Mouse (Mus musculus): Measurements from ENCODE around the gene Spcs1.

Gene Spcs1

DNA sequence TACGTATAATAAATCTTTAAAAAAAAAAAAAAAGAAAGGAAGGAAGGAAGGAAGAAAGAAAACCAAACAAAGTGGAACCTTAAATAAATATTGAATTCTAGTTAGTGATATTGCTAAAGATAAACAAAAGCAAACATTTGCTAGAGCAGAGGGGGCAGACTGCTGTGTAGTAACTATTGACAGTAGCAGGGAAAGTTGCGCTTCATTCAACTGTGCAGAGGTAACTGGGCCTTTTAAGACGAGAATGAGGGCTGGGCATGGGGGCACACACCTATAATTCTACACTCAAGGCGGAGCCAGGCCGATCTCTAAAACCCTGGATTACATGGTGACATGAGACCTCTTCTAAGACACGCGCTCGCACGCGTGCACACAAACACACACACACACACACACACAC, 51.5 kb downstream of the Spcs1 start:
- DNase-seq (ENCODE audit: low read depth) = no peak

Data from fibroblast of lung, adult 2 months (primary cell).